Mouse (Mus musculus): ENCODE results near the gene Xpo4.

Gene Xpo4

DNA sequence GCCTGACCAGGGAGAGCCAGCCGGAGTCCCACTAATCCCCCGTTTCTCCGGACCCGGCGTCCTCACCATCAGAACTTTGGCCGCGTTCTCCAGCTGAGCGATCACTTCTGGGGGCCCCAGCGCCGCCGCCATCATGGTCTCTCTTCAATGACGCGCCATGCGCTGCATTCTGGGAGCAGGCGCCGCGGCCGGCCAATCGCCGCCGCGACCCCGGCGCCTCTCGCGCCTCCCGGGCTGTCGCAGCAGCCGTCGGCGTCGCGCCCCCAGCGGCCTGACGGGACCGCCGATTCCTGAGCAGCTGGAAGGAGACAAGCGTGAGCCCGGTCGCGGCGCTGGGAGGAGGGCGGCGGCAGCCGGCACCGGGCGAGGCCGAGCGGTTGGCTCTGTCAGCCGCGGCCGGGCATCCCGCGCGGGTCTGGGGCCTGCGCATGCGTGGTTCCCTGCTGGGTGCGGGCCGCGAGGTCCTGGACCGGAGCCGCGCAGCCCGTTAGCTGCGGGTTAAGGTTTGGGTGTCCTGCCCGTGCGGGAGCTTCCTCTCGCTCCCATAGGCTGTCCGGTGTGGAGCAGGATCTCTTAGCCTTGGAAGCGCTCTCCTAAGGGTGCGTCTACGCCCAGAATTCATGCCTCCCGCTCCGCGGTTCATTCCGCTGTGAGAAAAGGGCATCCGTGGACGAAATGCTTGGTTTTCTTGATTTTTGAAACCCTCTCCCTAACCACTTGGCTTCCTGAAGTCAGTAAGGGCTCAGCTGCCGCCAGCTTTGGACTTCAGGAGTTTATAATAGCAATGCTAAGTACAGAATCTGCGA is at the start of gene Xpo4:
Gene Xpo4 (minus strand): TSS at position 609 of the 806 bp plus-strand sequence.
- in situ Hi-C loops (cut with MboI) = no loop called here

DNA sequence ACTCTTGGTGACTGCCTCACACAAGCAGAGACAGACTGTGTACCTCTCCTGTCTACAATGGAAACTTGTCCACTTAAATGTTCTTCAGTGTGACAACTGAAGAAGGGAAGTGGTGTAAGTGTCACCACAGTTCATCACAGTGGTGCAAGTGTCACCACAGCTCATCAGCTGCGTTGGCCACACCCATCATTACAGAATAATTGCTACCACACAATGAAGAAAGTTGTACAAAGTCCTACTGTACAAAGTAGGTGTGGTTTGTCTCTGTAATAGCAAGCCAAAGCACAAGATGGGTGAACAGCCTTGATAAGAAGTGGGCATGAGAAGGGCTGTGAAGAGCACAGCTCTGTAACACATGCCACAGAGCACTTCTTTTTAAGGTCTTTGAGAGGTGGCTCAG is 47.7 kb upstream of the Xpo4 start:
- in situ Hi-C loops (cut with MboI) = no loop called here

DNA sequence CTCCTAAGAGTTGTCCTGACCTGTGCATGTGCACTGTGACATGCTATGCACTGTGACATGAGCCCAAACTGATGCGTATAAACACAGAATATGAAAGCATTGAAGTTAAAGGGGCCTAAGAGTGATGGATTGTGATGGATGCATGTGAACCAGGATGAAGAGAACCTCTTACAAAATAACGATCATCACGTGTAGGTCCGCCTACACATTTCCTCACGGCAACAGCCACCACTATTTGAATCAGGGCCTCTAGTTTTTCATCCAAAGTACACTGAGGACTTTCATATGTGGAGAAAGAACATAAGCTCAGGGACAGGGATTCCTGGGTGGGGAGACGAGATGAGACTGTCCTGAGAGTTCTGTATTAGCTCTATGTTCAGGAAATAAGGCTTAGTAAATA is 45.8 kb upstream of the Xpo4 start:
- in situ Hi-C loops (cut with MboI) = no loop called here

- in situ Hi-C loops (cut with MboI) = no loop called here
These were observed 43.9 kb upstream of the Xpo4 start for GRCm38 (mm10) chr14:57709171-57709570.

DNA sequence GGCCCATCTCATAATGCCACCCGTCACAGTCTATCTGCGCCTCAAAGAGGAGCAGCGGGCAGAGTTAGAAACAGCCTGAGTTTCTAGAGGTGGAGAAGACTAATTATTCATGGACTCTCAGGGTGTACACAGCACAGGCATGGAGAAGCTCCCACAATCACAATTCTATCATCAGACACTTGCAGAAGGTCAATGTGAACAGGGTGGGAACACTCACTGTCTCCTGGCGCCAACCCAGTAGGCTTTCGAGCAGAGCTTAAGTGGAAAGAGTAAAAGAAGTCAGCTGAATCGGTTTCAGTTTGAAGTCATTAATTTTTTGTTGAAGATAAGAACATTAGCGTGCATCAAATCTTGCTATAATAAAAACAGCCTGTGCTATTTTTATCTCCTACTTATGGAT is 43.4 kb upstream of the Xpo4 start:
- in situ Hi-C loops (cut with MboI) = no loop called here

- in situ Hi-C loops (cut with MboI) = no loop called here
These were observed 42.1 kb upstream of the Xpo4 start for GRCm38 (mm10) chr14:57707100-57707893.

GRCm38 (mm10) chr14:57706760-57707099 is 41.5 kb upstream of the Xpo4 start:
- in situ Hi-C loops (cut with MboI) = no loop called here

DNA sequence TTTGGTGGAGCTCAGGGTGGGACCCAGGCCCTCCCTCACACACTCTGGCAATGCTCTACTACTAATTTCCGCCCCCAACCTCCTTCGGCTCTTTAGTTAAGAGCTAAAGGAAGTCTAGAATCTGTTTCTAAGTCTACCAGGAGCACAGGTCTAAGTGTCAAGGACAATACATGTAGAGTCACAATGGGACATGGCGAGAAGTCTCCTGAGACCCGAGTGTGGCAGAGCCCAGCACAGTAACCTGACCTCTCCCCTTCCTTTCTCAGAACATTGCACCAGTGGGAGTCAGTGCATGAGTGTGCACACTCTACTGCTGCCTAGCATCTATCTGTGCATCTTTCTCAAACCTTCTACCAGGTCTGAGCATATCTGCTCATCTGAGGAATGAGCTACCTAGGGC is 40.5 kb upstream of the Xpo4 start:
- in situ Hi-C loops (cut with MboI) = no loop called here

GRCm38 (mm10) chr14:57705075-57705474 is 39.8 kb upstream of the Xpo4 start:
- in situ Hi-C loops (cut with MboI) = no loop called here

GRCm38 (mm10) chr14:57701915-57702477 is 36.8 kb upstream of the Xpo4 start:
- in situ Hi-C loops (cut with MboI) = no loop called here

GRCm38 (mm10) chr14:57699461-57699970 is 34.3 kb upstream of the Xpo4 start:
- in situ Hi-C loops (cut with MboI) = no loop called here

GRCm38 (mm10) chr14:57699016-57699415 is 33.8 kb upstream of the Xpo4 start:
- in situ Hi-C loops (cut with MboI) = no loop called here

GRCm38 (mm10) chr14:57696066-57696465 is 30.8 kb upstream of the Xpo4 start:
- in situ Hi-C loops (cut with MboI) = no loop called here

- in situ Hi-C loops (cut with MboI) = no loop called here
These were observed 30.3 kb upstream of the Xpo4 start for GRCm38 (mm10) chr14:57695550-57695949.

DNA sequence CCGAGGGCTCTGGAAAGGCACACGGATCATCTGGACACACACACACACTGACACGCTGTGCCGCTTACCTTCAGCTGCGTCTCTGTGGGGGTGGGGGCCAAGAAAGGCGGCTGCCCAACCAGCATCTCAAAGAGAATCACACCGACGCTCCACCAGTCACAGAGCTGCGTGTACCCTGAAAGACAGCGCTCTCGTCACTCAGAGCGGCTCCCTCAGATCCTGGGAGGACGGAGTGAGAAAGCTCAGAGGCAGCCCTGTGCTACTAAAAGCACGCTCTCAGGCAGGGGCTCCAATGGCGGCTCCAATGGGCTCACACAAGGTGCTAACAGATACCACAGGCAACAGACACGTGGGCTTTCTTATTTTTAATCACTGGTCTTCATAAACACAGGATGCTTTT is 29.0 kb upstream of the Xpo4 start:
- in situ Hi-C loops (cut with MboI) = no loop called here

- in situ Hi-C loops (cut with MboI) = no loop called here
These were observed 27.4 kb upstream of the Xpo4 start for GRCm38 (mm10) chr14:57692517-57693130.

DNA sequence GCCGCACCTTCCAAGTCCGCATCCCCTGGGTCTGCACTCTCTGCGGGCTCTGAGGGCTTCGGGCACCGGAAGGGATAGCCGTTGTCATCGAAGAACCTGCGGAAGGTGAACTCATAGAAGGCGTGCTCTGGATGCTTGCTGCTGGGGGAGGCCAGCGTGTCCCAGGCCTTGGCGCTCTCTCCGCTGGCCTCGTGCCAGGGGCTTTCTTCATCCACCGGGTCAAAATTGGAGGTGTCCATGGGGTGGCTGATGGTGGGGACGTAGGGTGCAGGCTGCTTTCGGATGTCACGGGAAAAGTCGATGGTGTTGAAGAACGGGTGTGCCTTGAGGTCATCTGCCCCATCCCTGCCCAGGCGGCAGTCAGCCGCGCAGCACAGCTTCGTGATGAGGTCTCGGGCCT is 26.1 kb upstream of the Xpo4 start:
- in situ Hi-C loops (cut with MboI) = no loop called here

DNA sequence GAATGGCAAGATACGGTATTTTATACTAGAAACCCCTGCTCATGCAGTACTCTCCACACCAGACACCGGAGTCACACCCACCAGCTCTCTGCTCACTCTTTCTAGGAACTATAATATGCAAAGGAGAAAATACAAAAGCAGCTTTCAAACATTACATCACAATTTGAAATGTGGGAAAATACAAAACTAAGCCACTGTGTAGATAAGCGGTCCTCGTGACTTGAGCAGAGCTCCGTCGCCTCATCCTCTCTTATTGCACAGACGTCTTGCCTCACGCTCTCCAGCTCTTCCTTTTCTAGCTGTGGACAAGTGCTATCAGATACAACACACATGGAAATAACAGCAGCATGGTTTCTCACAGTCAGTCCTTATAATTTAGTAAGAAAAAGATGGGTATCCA is 25.5 kb upstream of the Xpo4 start:
- in situ Hi-C loops (cut with MboI) = no loop called here

DNA sequence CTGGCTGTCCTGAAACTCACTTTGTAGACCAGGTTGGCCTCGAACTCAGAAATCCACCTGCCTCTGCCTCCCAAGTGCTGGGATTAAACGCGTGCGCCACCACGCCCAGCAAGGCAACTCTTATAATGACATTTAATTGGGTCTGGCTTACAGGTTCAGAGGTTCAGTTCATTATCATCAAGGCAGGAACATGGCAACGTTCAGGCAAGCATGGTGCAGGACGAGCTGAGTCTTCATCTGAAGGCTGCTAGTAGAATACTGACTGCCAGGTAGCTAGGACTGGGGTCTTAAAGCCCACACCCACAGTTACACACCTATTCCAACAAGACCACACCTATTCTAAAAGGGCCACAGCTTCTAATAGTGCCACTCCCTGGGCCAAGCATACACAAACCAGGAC is 22.8 kb upstream of the Xpo4 start:
- in situ Hi-C loops (cut with MboI) = loop anchor here (10.0 kb wide), 1 partner anchor 227 kb away; no protein-coding TSS in a partner anchor

- in situ Hi-C loops (cut with MboI) = loop anchor here (10.0 kb wide), 1 partner anchor 227 kb away; no protein-coding TSS in a partner anchor
These were observed 22.2 kb upstream of the Xpo4 start for GRCm38 (mm10) chr14:57687441-57687840.

DNA sequence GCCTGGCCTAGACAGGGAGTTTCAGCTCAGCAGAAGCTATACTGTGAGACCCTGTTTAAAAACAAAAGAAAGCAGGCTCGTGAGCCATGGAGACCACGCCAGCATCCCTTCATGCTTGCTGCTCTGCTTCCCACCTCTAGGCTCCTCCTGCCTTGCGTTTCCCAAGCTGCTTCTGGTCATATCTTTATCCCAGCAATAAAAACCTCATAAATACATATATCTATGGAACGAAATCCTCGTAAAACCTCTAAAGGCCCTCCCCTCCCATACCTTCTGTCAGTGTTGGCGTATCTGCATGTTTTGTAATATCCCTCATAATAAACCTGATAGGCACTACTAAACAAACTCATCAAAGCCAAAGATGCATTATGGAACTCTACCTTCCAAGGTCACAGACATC is 21.4 kb upstream of the Xpo4 start:
- in situ Hi-C loops (cut with MboI) = loop anchor here (10.0 kb wide), 1 partner anchor 228 kb away; no protein-coding TSS in a partner anchor

DNA sequence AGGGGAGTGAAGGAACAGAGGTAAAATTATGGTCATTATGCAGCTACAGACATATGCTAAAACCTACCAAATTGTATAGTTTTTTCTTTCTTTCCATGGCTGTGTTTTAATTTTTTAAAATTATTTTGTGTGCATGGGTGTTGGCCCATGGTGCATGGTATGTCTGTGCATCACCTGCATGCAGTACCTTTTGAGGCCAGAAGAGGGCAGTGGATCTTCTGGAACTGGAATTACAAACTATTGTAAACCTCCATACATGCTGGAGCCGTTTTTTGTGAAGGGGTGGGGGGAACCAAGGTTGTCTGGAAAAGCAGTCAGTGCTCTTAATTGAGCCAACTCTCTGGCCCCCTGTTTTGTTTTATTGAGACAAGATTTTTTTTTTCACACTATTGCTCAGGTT is 19.3 kb upstream of the Xpo4 start:
- in situ Hi-C loops (cut with MboI) = loop anchor here (10.0 kb wide), 1 partner anchor 230 kb away; no protein-coding TSS in a partner anchor

Data from mature B cell (primary cell).